Mouse (Mus musculus): Measurements from ENCODE around the gene Ston2. TPM values are rescaled to one million over a fixed set of nuclear protein-coding genes. Genes with fewer than 3 reads are reported as not detected.

Gene Ston2
- polyA plus RNA-seq, 1 experiment from 2014 or later: 10.6 TPM

DNA sequence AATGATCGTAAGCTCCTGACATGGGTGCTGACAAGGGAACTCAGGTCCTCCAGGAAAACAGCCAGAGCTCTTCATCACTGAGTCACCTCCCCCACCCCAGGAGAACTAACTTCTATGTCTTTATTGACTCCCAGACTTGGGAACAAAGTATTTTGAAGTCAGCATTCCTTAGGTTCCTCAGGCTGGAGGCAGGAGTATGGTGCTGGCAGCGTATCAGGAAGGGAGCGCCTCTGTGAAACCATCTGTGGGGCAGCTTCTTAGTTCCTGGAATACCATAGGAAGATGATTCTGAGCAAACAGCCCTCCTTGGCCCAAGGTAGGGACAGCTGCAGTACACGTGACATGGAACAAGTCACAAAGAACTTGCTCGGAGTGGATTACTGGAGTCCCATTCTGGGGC, 84.7 kb downstream of the Ston2 start:
- no peaks in the 10 kb centered on the region for H3K36me3 ChIP-seq (ENCODE audit: insufficient read depth)
- H3K4me3 ChIP-seq (ENCODE audit: low read depth, low read length): no peak overlapping the region
- H3K4me1 ChIP-seq (ENCODE audit: insufficient read depth): no peaks in the 10 kb centered on the region
- no peaks in the 10 kb centered on the region for H3K9me3 ChIP-seq (ENCODE audit: low read depth, low read length)
- H3K27ac ChIP-seq (ENCODE audit: low read depth): no peak overlapping the region
- no peak overlapping the region for H3K9ac ChIP-seq
- H3K27me3 ChIP-seq (ENCODE audit: insufficient read depth, low read length): no peaks in the 10 kb centered on the region
- ATAC-seq (ENCODE audit: insufficient read depth) (no peak; the same call in 1 of the 2 replicates), DNase-seq (peak; percentile 17)
- H3K4me2 ChIP-seq: no peak overlapping the region
- WGBS: 68% methylated on average over 5 of the region's 5 CpGs
- TF ChIP-seq CTCF (IDR thresholded peaks at IDR 0.05; ENCODE audit: low read depth): no peak

GRCm38 (mm10) chr12:91702829-91703228, 85.4 kb downstream of the Ston2 start:
- H3K4me3 ChIP-seq (ENCODE audit: low read depth, low read length): no peak overlapping the region
- H3K9me3 ChIP-seq (ENCODE audit: low read depth, low read length): no peaks in the 10 kb centered on the region
- no peak for TF ChIP-seq CTCF (IDR thresholded peaks at IDR 0.05; ENCODE audit: low read depth)
- ATAC-seq (ENCODE audit: insufficient read depth) (no peak), DNase-seq (no peak)
- H3K36me3 ChIP-seq (ENCODE audit: insufficient read depth): no peaks in the 10 kb centered on the region
- 77% methylated on average over 5 of the region's 5 CpGs for WGBS
- no peaks in the 10 kb centered on the region for H3K27me3 ChIP-seq (ENCODE audit: insufficient read depth, low read length)
- H3K9ac ChIP-seq: no peak overlapping the region
- H3K27ac ChIP-seq (ENCODE audit: low read depth): no peak overlapping the region
- H3K4me1 ChIP-seq (ENCODE audit: insufficient read depth): no peaks in the 10 kb centered on the region
- no peak overlapping the region for H3K4me2 ChIP-seq

- Histone ChIP-seq H3K27me3 (ENCODE audit: insufficient read depth, low read length) (no peaks in the 10 kb centered on the region), H3K9me3 (ENCODE audit: low read depth, low read length) (no peaks in the 10 kb centered on the region), H3K4me3 (ENCODE audit: low read depth, low read length) (no peak overlapping the region), H3K4me1 (ENCODE audit: insufficient read depth) (no peaks in the 10 kb centered on the region), H3K27ac (ENCODE audit: low read depth) (no peak overlapping the region), H3K9ac (no peak overlapping the region), H3K36me3 (ENCODE audit: insufficient read depth) (no peaks in the 10 kb centered on the region), H3K4me2 (no peak overlapping the region)
- DNase-seq: no peak
- 82% methylated on average over 7 of the region's 7 CpGs for WGBS
- ATAC-seq (ENCODE audit: insufficient read depth): no peak
- TF ChIP-seq CTCF (IDR thresholded peaks at IDR 0.05; ENCODE audit: low read depth): no peak
Observed at GRCm38 (mm10) chr12:91699451-91700141, 88.6 kb downstream of the Ston2 start.

- ATAC-seq (ENCODE audit: insufficient read depth) (no peak), DNase-seq (no peak)
- H3K4me2 ChIP-seq: no peak overlapping the region
- WGBS: 90% methylated on average over 4 of the region's 4 CpGs
- no peak overlapping the region for H3K27ac ChIP-seq (ENCODE audit: low read depth)
- no peaks in the 10 kb centered on the region for H3K36me3 ChIP-seq (ENCODE audit: insufficient read depth)
- no peak for TF ChIP-seq CTCF (IDR thresholded peaks at IDR 0.05; ENCODE audit: low read depth)
- H3K4me3 ChIP-seq (ENCODE audit: low read depth, low read length): no peak overlapping the region
- H3K9me3 ChIP-seq (ENCODE audit: low read depth, low read length): no peaks in the 10 kb centered on the region
- H3K4me1 ChIP-seq (ENCODE audit: insufficient read depth): no peaks in the 10 kb centered on the region
- H3K9ac ChIP-seq: no peak overlapping the region
- H3K27me3 ChIP-seq (ENCODE audit: insufficient read depth, low read length): no peaks in the 10 kb centered on the region
Observed at GRCm38 (mm10) chr12:91696231-91696630, 92.0 kb downstream of the Ston2 start.

GRCm38 (mm10) chr12:91695761-91696160, 92.4 kb downstream of the Ston2 start:
- Histone ChIP-seq H3K4me2 (no peak overlapping the region), H3K4me3 (ENCODE audit: low read depth, low read length) (no peak overlapping the region), H3K27ac (ENCODE audit: low read depth) (no peak overlapping the region), H3K9me3 (ENCODE audit: low read depth, low read length) (no peaks in the 10 kb centered on the region), H3K27me3 (ENCODE audit: insufficient read depth, low read length) (no peaks in the 10 kb centered on the region), H3K36me3 (ENCODE audit: insufficient read depth) (no peaks in the 10 kb centered on the region), H3K4me1 (ENCODE audit: insufficient read depth) (no peaks in the 10 kb centered on the region), H3K9ac (no peak overlapping the region)
- ATAC-seq (ENCODE audit: insufficient read depth) (no peak), DNase-seq (no peak)
- TF ChIP-seq CTCF (IDR thresholded peaks at IDR 0.05; ENCODE audit: low read depth): no peak
- 79% methylated on average over 4 of the region's 4 CpGs for WGBS

- H3K4me1 ChIP-seq (ENCODE audit: insufficient read depth): no peaks in the 10 kb centered on the region
- H3K4me2 ChIP-seq: no peak overlapping the region
- H3K27me3 ChIP-seq (ENCODE audit: insufficient read depth, low read length): no peaks in the 10 kb centered on the region
- 54% methylated on average over 4 of the region's 4 CpGs for WGBS
- no peak overlapping the region for H3K4me3 ChIP-seq (ENCODE audit: low read depth, low read length)
- H3K9me3 ChIP-seq (ENCODE audit: low read depth, low read length): no peaks in the 10 kb centered on the region
- ATAC-seq (ENCODE audit: insufficient read depth) (no peak), DNase-seq (no peak)
- H3K36me3 ChIP-seq (ENCODE audit: insufficient read depth): no peaks in the 10 kb centered on the region
- H3K27ac ChIP-seq (ENCODE audit: low read depth): no peak overlapping the region
- H3K9ac ChIP-seq: no peak overlapping the region
- no peak for TF ChIP-seq CTCF (IDR thresholded peaks at IDR 0.05; ENCODE audit: low read depth)
Observed at GRCm38 (mm10) chr12:91694748-91695147, 93.4 kb downstream of the Ston2 start.

- TF ChIP-seq CTCF (IDR thresholded peaks at IDR 0.05; ENCODE audit: low read depth): no peak
- Histone ChIP-seq H3K4me3 (ENCODE audit: low read depth, low read length) (no peak overlapping the region), H3K4me2 (no peak overlapping the region), H3K36me3 (ENCODE audit: insufficient read depth) (no peaks in the 10 kb centered on the region), H3K4me1 (ENCODE audit: insufficient read depth) (no peaks in the 10 kb centered on the region), H3K9me3 (ENCODE audit: low read depth, low read length) (no peaks in the 10 kb centered on the region), H3K27ac (ENCODE audit: low read depth) (no peak overlapping the region), H3K9ac (no peak overlapping the region), H3K27me3 (ENCODE audit: insufficient read depth, low read length) (no peaks in the 10 kb centered on the region)
- DNase-seq (peak; percentile 26), ATAC-seq (ENCODE audit: insufficient read depth) (peak; percentile 24; the same call in 1 of the 2 replicates)
- WGBS: 60% methylated on average over 7 of the region's 7 CpGs
Observed at GRCm38 (mm10) chr12:91693566-91693965, 94.6 kb downstream of the Ston2 start.

Measured in lung, embryonic 14.5 days (tissue).